Mouse (Mus musculus) CH12.LX (cell line): ENCODE results near the gene Samd14. TPM values are rescaled to one million over a fixed set of nuclear protein-coding genes. Genes with fewer than 3 reads are reported as not detected.

Experiments used
- DNase-seq: peaks from one replicate; pipeline ENCODE4 v3.0.0-alpha.2; 2013; ENCODE audit errors: extremely low read depth
- H3K27ac ChIP-seq: 2 replicates; pipeline ENCODE4 v1.5.1; 2012; ENCODE audit warnings: low read depth, mild to moderate bottlenecking, control low read depth, moderate library complexity; ENCODE audit not compliant: insufficient read depth
- H3K27me3 ChIP-seq: replicated peaks from 2 replicates; pipeline ENCODE3; 2012; ENCODE audit warnings: inconsistent platforms
- H3K36me3 ChIP-seq, 2 experiments: replicated peaks in 1 of 2; 2 replicates each; pipeline versions ENCODE3 to v1.6.1; 2012; ENCODE audit warnings: inconsistent platforms in 1 of 2, low read length in 1 of 2, mild to moderate bottlenecking in 1 of 2, mixed read lengths in 1 of 2, moderate library complexity in 1 of 2; ENCODE audit not compliant: control insufficient read depth in 1 of 2, insufficient read depth in 1 of 2
- H3K4me1 ChIP-seq, 2 experiments: 2 replicates each; pipeline ENCODE4 v1.6.1; 2012; ENCODE audit warnings: inconsistent platforms in 1 of 2, moderate library complexity in 1 of 2; ENCODE audit not compliant: insufficient read depth in 2 of 2, control insufficient read depth in 1 of 2
- H3K4me2 ChIP-seq: 2 replicates; pipeline ENCODE4 v1.6.1; 2012; ENCODE audit warnings: low read depth, mild to moderate bottlenecking, control low read depth; ENCODE audit not compliant: poor library complexity, insufficient read depth, severe bottlenecking
- H3K4me3 ChIP-seq, 3 experiments: fragments of 150-350 bp in 1 of 3; sonication (generic) in 1 of 3; replicated peaks in 1 of 3; 2 replicates each; pipeline versions ENCODE3 to v1.5.1; 2011 to 2012; ENCODE audit warnings: low read depth in 2 of 3, low read length in 2 of 3, mild to moderate bottlenecking in 2 of 3, moderate library complexity in 2 of 3, control low read depth in 1 of 3, improper control_type of control experiment in 1 of 3, inconsistent platforms in 1 of 3, mixed read lengths in 1 of 3; ENCODE audit not compliant: poor library complexity in 1 of 3
- H3K79me2 ChIP-seq: replicated peaks from 2 replicates; pipeline ENCODE4 v1.6.1; 2012; ENCODE audit warnings: mild to moderate bottlenecking, moderate library complexity; ENCODE audit not compliant: control insufficient read depth, poor library complexity, insufficient read depth, severe bottlenecking; ENCODE audit errors: extremely low read depth
- H3K9ac ChIP-seq: 2 replicates; pipeline ENCODE4 v1.6.1; 2012; ENCODE audit warnings: low read depth, mild to moderate bottlenecking, control low read depth, moderate library complexity; ENCODE audit not compliant: insufficient read depth
- H3K9me3 ChIP-seq: replicated peaks from 2 replicates; pipeline ENCODE3; 2012; ENCODE audit warnings: low read length, inconsistent platforms, mixed read lengths
- CHD2 ChIP-seq: IDR thresholded peaks from 2 replicates; pipeline ENCODE4 v1.6.1; 2011; ENCODE audit warnings: low read length, improper control_type of control experiment
- CTCF ChIP-seq, 2 experiments: IDR thresholded peaks in 1 of 2; conservative IDR thresholded peaks in 1 of 2; 2 replicates each; pipeline ENCODE4 v1.5.1; 2011 to 2012; ENCODE audit warnings: low read depth in 2 of 2, low read length in 2 of 2, improper control_type of control experiment in 1 of 2, inconsistent platforms in 1 of 2, mild to moderate bottlenecking in 1 of 2, moderate library complexity in 1 of 2
- E2F4 ChIP-seq: IDR thresholded peaks from 2 replicates; pipeline ENCODE4 v1.6.1; 2011; ENCODE audit warnings: low read depth, low read length, improper control_type of control experiment; ENCODE audit not compliant: insufficient replicate concordance
- ELF1 ChIP-seq: IDR thresholded peaks from 2 replicates; pipeline ENCODE4 v1.6.1; 2014; ENCODE audit warnings: low read depth, mild to moderate bottlenecking, inconsistent platforms, low read length, improper control_type of control experiment
- EP300 ChIP-seq: IDR thresholded peaks from 2 replicates; pipeline ENCODE4 v1.6.1; 2011; ENCODE audit warnings: low read length, improper control_type of control experiment
- HCFC1 ChIP-seq: IDR thresholded peaks from 2 replicates; pipeline ENCODE4 v1.6.1; 2012; ENCODE audit warnings: low read depth, mild to moderate bottlenecking, inconsistent platforms, low read length, improper control_type of control experiment
- KAT2A ChIP-seq: IDR thresholded peaks from 2 replicates; pipeline ENCODE4 v1.6.1; 2012; ENCODE audit warnings: low read length, improper control_type of control experiment, inconsistent platforms; ENCODE audit not compliant: insufficient replicate concordance
- MAZ ChIP-seq: IDR thresholded peaks from 2 replicates; pipeline ENCODE4 v1.6.1; 2012; ENCODE audit warnings: low read depth, mild to moderate bottlenecking, inconsistent platforms, low read length, improper control_type of control experiment, moderate library complexity
- MXI1 ChIP-seq: IDR thresholded peaks from 2 replicates; pipeline ENCODE4 v1.6.1; 2011; ENCODE audit warnings: mild to moderate bottlenecking, low read depth, low read length, improper control_type of control experiment
- NELFE ChIP-seq: IDR thresholded peaks from 2 replicates; pipeline ENCODE4 v1.6.1; 2011; ENCODE audit warnings: low read depth, low read length, improper control_type of control experiment
- NRF1 ChIP-seq: IDR thresholded peaks from 2 replicates; pipeline ENCODE4 v1.6.1; 2014; ENCODE audit warnings: low read depth, mild to moderate bottlenecking, inconsistent platforms, low read length, improper control_type of control experiment, moderate library complexity
- PAX5 ChIP-seq: IDR thresholded peaks from 2 replicates; pipeline ENCODE4 v1.6.1; 2012; ENCODE audit warnings: low read length, inconsistent platforms, mixed read lengths
- POLR2A ChIP-seq: IDR thresholded peaks from 2 replicates; pipeline ENCODE4 v1.6.1; 2011; ENCODE audit warnings: low read depth, mild to moderate bottlenecking, improper control_type of control experiment, low read length
- POLR2AphosphoS2 ChIP-seq: IDR thresholded peaks from 2 replicates; pipeline ENCODE4 v1.6.1; 2011; ENCODE audit warnings: low read depth, low read length, improper control_type of control experiment
- RAD21 ChIP-seq: IDR thresholded peaks from 2 replicates; pipeline ENCODE4 v1.6.1; 2011; ENCODE audit warnings: low read depth, mild to moderate bottlenecking, low read length, improper control_type of control experiment, moderate library complexity
- RCOR1 ChIP-seq: conservative IDR thresholded peaks from 2 replicates; pipeline ENCODE4 v1.6.1; 2012; ENCODE audit warnings: low read depth, mild to moderate bottlenecking, inconsistent platforms, low read length, improper control_type of control experiment
- SIN3A ChIP-seq: IDR thresholded peaks from 2 replicates; pipeline ENCODE4 v1.6.1; 2012; ENCODE audit warnings: low read length, improper control_type of control experiment, inconsistent platforms
- TCF12 ChIP-seq: IDR thresholded peaks from 2 replicates; pipeline ENCODE4 v1.6.1; 2014; ENCODE audit warnings: low read depth, mild to moderate bottlenecking, inconsistent platforms, low read length, improper control_type of control experiment
- UBTF ChIP-seq: IDR thresholded peaks from 2 replicates; pipeline ENCODE4 v1.6.1; 2012; ENCODE audit warnings: low read depth, mild to moderate bottlenecking, inconsistent platforms, low read length, improper control_type of control experiment, moderate library complexity
- USF1 ChIP-seq: IDR thresholded peaks from 2 replicates; pipeline ENCODE4 v1.6.1; 2014; ENCODE audit warnings: low read depth, mild to moderate bottlenecking, inconsistent platforms, low read length, improper control_type of control experiment
- ZKSCAN1 ChIP-seq: IDR thresholded peaks from 2 replicates; pipeline ENCODE4 v1.6.1; 2012; ENCODE audit warnings: low read depth, inconsistent platforms, low read length, improper control_type of control experiment, borderline replicate concordance
- ZNF384 ChIP-seq: IDR thresholded peaks from 2 replicates; pipeline ENCODE4 v1.6.1; 2012; ENCODE audit warnings: low read depth, low read length, improper control_type of control experiment, inconsistent platforms
- dilution Hi-C: fragments of 300-500 bp; cut with MboI; formaldehyde crosslinking; loops from 2 replicates; pipeline ENCODE4 v1.14.3; 2020; ENCODE audit warnings: low sequenced_read_pairs; ENCODE audit not compliant: extremely low pct_unique_long_range_greater_than_20kb, extremely low pct_ligation_motif_present
- in situ Hi-C: fragments of 300-500 bp; cut with MboI; formaldehyde crosslinking; loops from 3 replicates; pipeline ENCODE4 v1.14.3; 2019; ENCODE audit warnings: low sequenced_read_pairs, low pct_ligation_motif_present, low pct_unique_long_range_greater_than_20kb, mixed read lengths
- polyA plus RNA-seq: library from polyadenylated mRNA; unstranded; fragments of >175 nt; gene quantifications from 2 replicates; pipeline ENCODE4 v1.2.1, GENCODE M21; 2012; ENCODE audit warnings: low read depth; ENCODE audit not compliant: insufficient read length
- total RNA-seq, 2 experiments: library from RNA; depleted of rRNA; stranded (reverse); fragments of 300-350 nt in 1 of 2; fragments of >200 nt in 1 of 2; gene quantifications; 2 replicates each; pipeline ENCODE4 v1.2.3; 2012 to 2014

Gene Samd14
- total and polyA plus RNA-seq, 3 experiments, result 0.17 TPM; not detected in 2

- H3K27me3 ChIP-seq, result peaks cover 26% of the 10 kb centered on the region
- no peak overlapping the region for H3K9ac ChIP-seq
- no peaks in the 10 kb centered on the region for H3K9me3 ChIP-seq
- peaks cover 25 to 61% of the 10 kb centered on the region in 2 experiments for H3K4me1 ChIP-seq
- in situ Hi-C loops, result loop anchor here (5.0 kb wide), 1 partner anchor 33 kb away; no protein-coding TSS in a partner anchor
- H3K79me2 ChIP-seq, result peaks cover 36% of the 10 kb centered on the region
- no peak overlapping the region for H3K27ac ChIP-seq
- peaks cover 0 to 18% of the 10 kb centered on the region in 2 experiments for H3K36me3 ChIP-seq
- DNase-seq, result no peak
- H3K4me2 ChIP-seq, result peak overlapping the region; percentile 58
- H3K4me3 ChIP-seq, result peak overlapping the region in 1 of 3 experiments; percentile 82
- no peak for TF ChIP-seq ZNF384
- TF ChIP-seq POLR2AphosphoS2, result no peak
- no peak for TF ChIP-seq ZKSCAN1
- no peak for TF ChIP-seq NRF1
- TF ChIP-seq CTCF (conservative IDR thresholded peaks at IDR 0.05 in 1 of 2, IDR thresholded peaks at IDR 0.05 in 1 of 2; ENCODE audit: low read depth in 2 of 2, low read length in 2 of 2), result no peak
- TF ChIP-seq PAX5, result no peak
- no peak for TF ChIP-seq USF1
- TF ChIP-seq EP300, result no peak
- no peak for TF ChIP-seq KAT2A
- TF ChIP-seq RCOR1, result no peak
- TF ChIP-seq UBTF, result no peak
- TF ChIP-seq ELF1, result no peak
- TF ChIP-seq POLR2A, result no peak
- no peak for TF ChIP-seq TCF12
- no peak for TF ChIP-seq E2F4
- no peak for TF ChIP-seq RAD21
- TF ChIP-seq, all 38 proteins: peak for 0
- dilution Hi-C loops, result no loop called here
Measured at GRCm38 (mm10) chr11:95074694-95075093, 65.0 kb downstream of the Samd14 start.

- Histone ChIP-seq H3K4me2 (peak overlapping the region; percentile 58), H3K79me2 (peaks cover 32% of the 10 kb centered on the region), H3K9me3 (no peaks in the 10 kb centered on the region), H3K36me3 (peaks cover 0 to 12% of the 10 kb centered on the region in 2 experiments), H3K4me1 (peaks cover 26 to 64% of the 10 kb centered on the region in 2 experiments), H3K27ac (no peak overlapping the region; the same call in 1 of the 2 replicates), H3K27me3 (peaks cover 27% of the 10 kb centered on the region), H3K9ac (peak overlapping the region; percentile 46), H3K4me3 (peak overlapping the region; percentile 64 to 82 (median 75))
- in situ Hi-C loops (no loop called here), dilution Hi-C loops (no loop called here)
- peak; percentile 27; the same call in 1 of the 2 replicates for TF ChIP-seq NELFE
- TF ChIP-seq TCF12, result no peak
- peak; percentile 84 for TF ChIP-seq ELF1
- no peak for TF ChIP-seq RCOR1
- TF ChIP-seq PAX5, result no peak
- peak; percentile 58; the same call in 1 of the 2 replicates for TF ChIP-seq MAZ
- peak; percentile 41 for TF ChIP-seq CHD2
- TF ChIP-seq HCFC1, result peak; percentile 26; the same call in 1 of the 2 replicates
- TF ChIP-seq CTCF (conservative IDR thresholded peaks at IDR 0.05 in 1 of 2, IDR thresholded peaks at IDR 0.05 in 1 of 2; ENCODE audit: low read depth in 2 of 2, low read length in 2 of 2), result peak in 1 of 2 experiments; percentile 54; a peak in 2 of 4 replicates
- TF ChIP-seq NRF1, result no peak
- peak; percentile 44; the same call in 1 of the 2 replicates for TF ChIP-seq MXI1
- TF ChIP-seq SIN3A, result peak; percentile 76; the same call in 1 of the 2 replicates
- TF ChIP-seq EP300, result 0 out of 2 replicates have a peak, but pooled peaks have one; percentile 19
- no peak for DNase-seq
Measured at GRCm38 (mm10) chr11:95075197-95076040, 65.7 kb downstream of the Samd14 start.
